Mouse (Mus musculus) brain, embryonic 14.5 days (tissue): ENCODE results near the gene G6pc3.

ENCODE experiments used
- CTCF ChIP-seq: fragments of 200-500 bp; IDR thresholded peaks from 2 replicates; pipeline ENCODE4 v1.5.1; 2012; ENCODE audit warnings: inconsistent platforms, mild to moderate bottlenecking, moderate library complexity, borderline replicate concordance; ENCODE audit not compliant: insufficient read depth, insufficient read length; ENCODE audit errors: extremely low read depth
- POLR2A ChIP-seq: fragments of 200-500 bp; IDR thresholded peaks from 2 replicates; pipeline ENCODE4 v1.6.1; 2012; ENCODE audit warnings: mild to moderate bottlenecking, inconsistent platforms, borderline replicate concordance; ENCODE audit not compliant: poor library complexity, insufficient read depth, insufficient read length, severe bottlenecking; ENCODE audit errors: extremely low read depth

DNA sequence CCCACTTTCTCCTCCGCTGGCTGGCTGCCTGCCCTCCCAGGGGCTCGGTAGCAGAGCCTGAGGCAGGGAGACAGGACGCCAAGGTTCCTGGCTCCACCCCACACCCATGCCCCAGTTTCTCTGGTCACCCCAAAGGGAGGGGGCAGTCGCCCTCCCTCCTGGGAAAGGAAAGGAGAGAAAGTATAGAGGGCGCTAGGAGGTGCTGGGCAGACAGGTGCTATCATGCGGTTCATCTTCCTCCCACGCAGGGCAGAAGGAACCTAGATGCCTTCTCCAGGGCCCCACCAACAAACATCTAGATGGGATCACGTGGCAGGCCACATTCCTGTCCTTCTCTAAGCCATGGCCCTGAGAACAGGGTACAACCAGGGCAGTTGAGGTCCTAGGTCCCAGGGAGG, 32.5 kb downstream of the G6pc3 start:
- TF ChIP-seq POLR2A (no peak), CTCF (no peak)
